Mouse (Mus musculus) liver, embryonic 12.5 days (tissue): ENCODE data around the gene Ly6c2. TPM values are rescaled to one million over a fixed set of nuclear protein-coding genes. Genes with fewer than 3 reads are reported as not detected.
"Not testable (repeated sequence)": the region's sequence is repeated elsewhere in the genome, so short reads cannot be mapped to it uniquely, and the experiment has no call there.

Experiments used
- ATAC-seq: fragments of 200-750 bp; cut with Nextera tagmentation; 2 replicates; pipeline ENCODE4 v1.8.0; 2017; ENCODE audit warnings: moderate number of reproducible peaks, mild to moderate bottlenecking, moderate library complexity
- H3K27ac ChIP-seq: fragments of 300-500 bp; sonication (generic); 2 replicates; pipeline ENCODE4 v1.5.1; 2016; ENCODE audit warnings: mild to moderate bottlenecking
- H3K27me3 ChIP-seq: fragments of 300-500 bp; sonication (generic); replicated peaks from 2 replicates; pipeline ENCODE4 v1.6.1; 2016; ENCODE audit warnings: mild to moderate bottlenecking, moderate library complexity
- H3K36me3 ChIP-seq: fragments of 300-500 bp; sonication (generic); 2 replicates; pipeline ENCODE4 v1.6.1; 2016; ENCODE audit warnings: mild to moderate bottlenecking, moderate library complexity
- H3K4me1 ChIP-seq: fragments of 300-500 bp; sonication (generic); 2 replicates; pipeline ENCODE4 v1.6.1; 2016
- H3K4me2 ChIP-seq: fragments of 300-500 bp; sonication (generic); 2 replicates; pipeline ENCODE4 v1.6.1; 2016; ENCODE audit warnings: mild to moderate bottlenecking, moderate library complexity
- H3K4me3 ChIP-seq: fragments of 300-500 bp; sonication (generic); 2 replicates; pipeline ENCODE4 v1.5.1; 2016; ENCODE audit warnings: mild to moderate bottlenecking, moderate library complexity
- H3K9ac ChIP-seq: fragments of 300-500 bp; sonication (generic); 2 replicates; pipeline ENCODE4 v1.6.1; 2016; ENCODE audit warnings: mild to moderate bottlenecking, moderate library complexity
- H3K9me3 ChIP-seq: fragments of 300-500 bp; sonication (generic); replicated peaks from 2 replicates; pipeline ENCODE4 v1.6.1; 2016; ENCODE audit warnings: mild to moderate bottlenecking, moderate library complexity
- WGBS: fragments of 180-500 bp; shearing (Covaris S2); methylation state at CpG from one replicate; pipeline ENCODE4 v1.1.7; 2016; ENCODE audit not compliant: insufficient replicate concordance; 5-methylcytosine and 5-hydroxymethylcytosine counted together
- polyA plus RNA-seq: library from polyadenylated mRNA; unstranded; fragments of >200 nt; fragmentation: Nextera tagmentation; extraction: Ambion mirVana; gene quantifications from 2 replicates; pipeline ENCODE4 v1.2.1, GENCODE M21; 2016

Gene Ly6c2
- polyA plus RNA-seq, 1 experiment from 2014 or later = 1.7 TPM

DNA sequence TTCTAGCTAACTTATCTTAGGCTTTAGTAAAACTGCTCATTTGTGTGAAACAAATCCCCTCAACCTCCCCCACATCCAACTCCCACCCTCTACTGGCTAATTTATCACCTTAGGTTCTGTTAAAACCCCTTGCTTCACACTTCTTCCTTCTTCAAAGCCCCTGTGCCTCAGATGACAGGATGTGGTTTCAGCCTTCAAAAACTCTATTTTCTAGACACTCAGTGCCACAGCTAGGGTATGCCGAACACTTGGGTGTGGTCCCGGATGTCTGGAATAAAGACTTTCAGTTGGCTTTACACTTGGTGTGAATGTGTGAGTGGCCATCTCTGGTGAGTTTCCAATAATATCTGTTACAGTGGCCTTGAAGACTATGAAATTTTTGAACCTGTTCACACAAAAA, 4.8 kb upstream of the Ly6c2 start:
- no peak overlapping the region for H3K4me3 ChIP-seq
- no peaks in the 10 kb centered on the region for H3K27me3 ChIP-seq
- H3K4me2 ChIP-seq = no peak overlapping the region
- 60% methylated on average over 2 of the region's 2 CpGs for WGBS
- no peaks in the 10 kb centered on the region for H3K36me3 ChIP-seq
- no peak overlapping the region for H3K27ac ChIP-seq
- no peaks in the 10 kb centered on the region for H3K9me3 ChIP-seq
- no peaks in the 10 kb centered on the region for H3K4me1 ChIP-seq
- H3K9ac ChIP-seq = no peak overlapping the region
- no peak for ATAC-seq

DNA sequence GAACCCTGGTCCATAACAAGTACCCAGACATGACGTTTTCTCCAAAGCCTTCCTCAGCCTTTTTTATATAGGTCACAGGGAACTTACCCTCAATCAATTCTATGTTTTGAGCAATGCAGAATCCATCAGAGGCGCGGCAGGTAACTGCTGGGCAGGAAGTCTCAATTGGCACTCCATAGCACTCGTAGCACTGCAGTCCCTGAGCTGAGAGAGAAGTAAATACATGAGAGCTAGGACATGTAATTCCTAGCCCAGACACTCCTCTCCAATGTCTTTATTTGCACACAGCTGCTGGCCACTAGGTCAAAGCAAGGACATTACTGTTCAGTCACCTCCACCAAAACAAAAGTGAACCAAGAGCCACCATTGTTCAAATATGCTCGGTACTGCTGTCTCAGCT, 1.3 kb downstream of the Ly6c2 start:
- H3K27me3 ChIP-seq, H3K4me1 ChIP-seq, H3K9ac ChIP-seq, H3K4me2 ChIP-seq, H3K36me3 ChIP-seq, ATAC-seq, H3K4me3 ChIP-seq, H3K27ac ChIP-seq, H3K9me3 ChIP-seq: not testable (repeated sequence)
- 53% methylated on average over 2 of the region's 5 CpGs for WGBS

DNA sequence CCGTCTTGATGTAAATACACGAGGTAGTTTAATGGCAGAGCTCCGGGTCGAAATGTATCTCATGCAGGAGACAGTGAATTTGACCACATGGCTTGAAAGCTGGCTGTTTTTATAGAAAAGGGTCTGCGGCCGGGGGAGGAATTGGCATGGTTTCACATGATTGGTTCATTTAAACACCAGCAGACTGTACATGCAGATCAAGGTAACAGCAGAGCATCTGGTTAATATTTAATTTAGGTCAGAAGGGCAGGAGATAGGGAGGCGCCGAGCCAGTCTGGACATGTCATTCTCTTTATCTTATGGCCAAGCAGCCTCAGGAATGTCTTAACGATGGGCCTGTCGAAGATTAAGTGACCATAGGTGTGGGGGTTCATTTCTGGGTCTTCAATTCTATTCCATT, 12.5 kb downstream of the Ly6c2 start:
- H3K4me3 ChIP-seq = no peak overlapping the region
- no peak overlapping the region for H3K9ac ChIP-seq
- H3K27ac ChIP-seq = no peak overlapping the region
- ATAC-seq = no peak
- H3K4me1 ChIP-seq = no peaks in the 10 kb centered on the region
- no peaks in the 10 kb centered on the region for H3K9me3 ChIP-seq
- no peaks in the 10 kb centered on the region for H3K36me3 ChIP-seq
- H3K27me3 ChIP-seq = no peaks in the 10 kb centered on the region
- H3K4me2 ChIP-seq = no peak overlapping the region
- 59% methylated on average over 10 of the region's 10 CpGs for WGBS

DNA sequence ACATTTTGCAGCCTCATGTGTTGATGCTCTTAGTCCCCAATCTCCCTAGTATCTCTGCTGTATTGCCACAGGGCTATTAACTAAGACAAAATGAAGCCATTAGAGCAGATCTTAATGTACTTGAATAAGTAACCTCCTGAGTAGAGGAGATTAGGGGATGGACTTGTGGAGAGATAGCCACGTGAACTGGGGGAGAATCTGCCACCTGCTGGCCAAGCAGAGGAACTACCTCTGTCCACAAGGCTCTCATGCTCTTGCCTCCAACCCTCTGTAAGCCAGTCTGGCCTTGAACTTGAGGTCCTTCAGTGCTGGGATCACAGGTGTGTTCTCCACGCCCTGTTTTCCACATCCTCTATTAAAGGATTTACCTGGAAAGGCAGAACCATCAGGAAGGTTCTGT, 23.7 kb downstream of the Ly6c2 start:
- not testable (repeated sequence) for H3K36me3 ChIP-seq, ATAC-seq, H3K4me2 ChIP-seq, H3K27me3 ChIP-seq, H3K4me3 ChIP-seq, H3K9ac ChIP-seq, H3K9me3 ChIP-seq, H3K4me1 ChIP-seq, H3K27ac ChIP-seq
- 2% methylated on average over 2 of the region's 2 CpGs for WGBS

DNA sequence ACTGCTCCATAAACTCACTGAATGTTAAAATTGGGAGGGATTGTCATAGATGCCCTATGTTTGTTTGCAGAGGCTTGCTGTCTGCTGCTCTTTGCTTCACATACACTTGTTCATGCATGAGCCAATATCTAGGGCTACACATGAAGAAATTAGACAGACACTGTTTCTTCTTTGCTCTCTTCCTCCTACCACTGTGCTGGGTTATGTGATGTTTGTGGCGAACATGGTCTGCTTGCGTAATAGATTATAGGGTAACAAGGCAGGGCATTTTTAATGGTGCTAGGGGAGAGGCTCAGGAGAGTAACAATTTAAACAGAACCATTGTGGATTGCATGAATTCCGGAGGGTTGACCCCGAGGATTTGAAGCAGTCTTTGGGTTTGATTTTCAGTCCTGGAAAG, 41.8 kb downstream of the Ly6c2 start:
- ATAC-seq = no peak
- H3K27ac ChIP-seq = no peak overlapping the region
- 65% methylated on average over 4 of the region's 4 CpGs for WGBS

DNA sequence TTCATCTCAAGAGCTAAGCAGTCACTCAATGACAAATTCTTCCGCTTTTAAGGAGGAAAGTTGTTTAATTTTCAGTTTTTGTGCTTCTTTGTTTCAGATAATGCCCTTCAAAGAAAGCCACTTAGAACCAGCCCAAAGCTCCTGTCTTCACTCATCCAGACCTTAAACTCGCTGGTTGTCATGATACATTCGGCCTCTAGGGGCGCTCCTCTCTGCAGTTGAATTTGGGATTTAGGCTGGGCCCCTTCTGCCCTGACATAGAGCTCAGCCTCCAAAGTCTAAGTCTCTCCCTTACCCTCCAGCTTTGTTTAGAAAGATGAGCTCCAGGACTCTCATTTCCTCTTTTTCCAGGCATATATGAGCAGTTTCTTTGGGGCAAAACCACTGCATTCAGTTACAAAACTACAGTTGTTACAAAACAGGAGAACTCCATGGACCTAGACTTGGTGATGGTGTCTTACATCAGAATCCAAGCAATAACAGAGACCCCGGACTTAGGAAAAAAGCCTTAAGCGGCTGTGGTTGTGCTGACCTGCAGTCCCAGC, 49.7 kb downstream of the Ly6c2 start:
- H3K27ac ChIP-seq, ATAC-seq, H3K4me3 ChIP-seq, H3K36me3 ChIP-seq, H3K27me3 ChIP-seq, H3K9ac ChIP-seq, H3K4me2 ChIP-seq, H3K9me3 ChIP-seq, H3K4me1 ChIP-seq: not testable (repeated sequence)
- 21% methylated on average over 6 of the region's 6 CpGs for WGBS

More for the DNA sequence above, 41.8 kb downstream of the Ly6c2 start:
- Histone ChIP-seq H3K4me2 (no peak overlapping the region), H3K9me3 (no peaks in the 10 kb centered on the region), H3K27me3 (no peaks in the 10 kb centered on the region), H3K4me3 (no peak overlapping the region), H3K36me3 (no peaks in the 10 kb centered on the region), H3K4me1 (no peaks in the 10 kb centered on the region), H3K9ac (no peak overlapping the region)

DNA sequence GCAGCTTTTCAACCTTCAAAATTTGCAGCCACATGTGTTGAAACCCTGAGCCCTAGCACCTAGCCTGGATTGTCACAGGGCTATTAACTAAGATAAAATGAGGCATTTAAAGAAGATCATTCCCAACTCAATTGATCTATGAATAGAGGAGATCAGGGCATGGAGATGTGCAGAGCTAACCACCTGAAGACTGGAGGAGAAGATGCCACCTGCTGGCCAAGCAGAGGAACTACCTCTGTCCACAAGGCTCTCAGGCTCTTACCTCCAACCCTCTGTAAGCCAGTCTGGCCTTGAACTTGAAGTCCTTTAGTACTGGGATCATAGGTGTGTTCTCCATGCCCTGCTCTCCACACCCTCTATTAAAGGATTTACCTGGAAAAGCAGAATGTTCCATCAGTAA, 51.3 kb downstream of the Ly6c2 start:
- ATAC-seq = no peak
- Histone ChIP-seq H3K27me3 (no peaks in the 10 kb centered on the region), H3K27ac (no peak overlapping the region), H3K4me2 (no peak overlapping the region), H3K36me3 (no peaks in the 10 kb centered on the region), H3K9me3 (no peaks in the 10 kb centered on the region), H3K4me1 (no peaks in the 10 kb centered on the region), H3K9ac (no peak overlapping the region), H3K4me3 (no peak overlapping the region)

Other genes starting within 250 kb of the Ly6c2 start
- gene 2010109I03Rik, start 214.9 kb downstream of the Ly6c2 start, polyA plus RNA-seq = not detected in 2 replicates
- not detected in 2 replicates for gene Ly6i, start 128.5 kb downstream of the Ly6c2 start, polyA plus RNA-seq
- gene Ly6a, start 113.9 kb downstream of the Ly6c2 start, polyA plus RNA-seq = 2.6 and 3.0 TPM in 2 replicates
- 0.33 and 0.61 TPM in 2 replicates for gene Ly6c1, start 63.1 kb downstream of the Ly6c2 start, polyA plus RNA-seq
- 0.18 TPM in 1 of 2 replicates, not detected in the other for gene Ly6g, start 43.3 kb upstream of the Ly6c2 start, polyA plus RNA-seq
- gene BC025446, start 104.4 kb upstream of the Ly6c2 start, polyA plus RNA-seq = 0.72 and 1.0 TPM in 2 replicates
- gene Ly6f, start 156.5 kb upstream of the Ly6c2 start, polyA plus RNA-seq = 0.15 and 0.17 TPM in 2 replicates